8 mouse cellular contexts compared by ENCODE assay signal in genomic region chr16:4682628-4683179, GRCm38 (mm10). TPM values are rescaled to one million over a fixed set of nuclear protein-coding genes. Genes with fewer than 3 reads are reported as not detected.
DNase-seq lines count a peak whose midpoint lies in the region; ATAC-seq and TF ChIP-seq lines count a peak whose summit lies in the region.
"Had no signal": no experiment of that assay in that cellular context is flagged by ENCODE, and none has a peak within 500 bp of the region (broad histone marks: within the 10 kb centered on the region; RNA-seq: fewer than 3 reads in every experiment).

No protein-coding gene starts in this region.

- no peak overlapping the region for H3K27ac ChIP-seq in lung, embryonic 14.5 days (ENCODE audit: low read depth)
- peak overlapping the region; percentile 98 for H3K27ac ChIP-seq in embryonic fibroblast, embryonic 13.5 days (ENCODE audit: insufficient read depth, low read length)
- H3K27ac ChIP-seq in limb, embryonic 13.5 days = peak overlapping the region; percentile 76
- H3K27ac ChIP-seq in stomach, embryonic 14.5 days (ENCODE audit: low read length) = no peak overlapping the region

- peak; percentile 13; the same call in 1 of the 2 replicates for TF ChIP-seq POLR2A in embryonic fibroblast, embryonic 13.5 days (IDR thresholded peaks at IDR 0.05; ENCODE audit: low read depth, low read length)

- 0 out of 2 replicates have a peak overlapping the region, but pooled peaks have one; percentile 95 for H3K4me3 ChIP-seq in lung, embryonic 14.5 days (ENCODE audit: low read depth, low read length)
- peak overlapping the region; percentile 94 for H3K4me3 ChIP-seq in embryonic fibroblast, embryonic 13.5 days (ENCODE audit: insufficient read depth, low read length)
- H3K4me3 ChIP-seq in limb, embryonic 13.5 days = peak overlapping the region; percentile 91; the same call in 1 of the 2 replicates
- H3K4me3 ChIP-seq in stomach, embryonic 14.5 days (ENCODE audit: low read depth, low read length) = no peak overlapping the region

- peaks cover 9% of the 10 kb centered on the region for H3K36me3 ChIP-seq in lung, embryonic 14.5 days (ENCODE audit: insufficient read depth)
- H3K36me3 ChIP-seq in limb, embryonic 13.5 days = peaks cover 10% of the 10 kb centered on the region
- H3K36me3 ChIP-seq in stomach, embryonic 14.5 days (ENCODE audit: control insufficient read depth, insufficient read depth, low read length) = peaks cover 9% of the 10 kb centered on the region

- ATAC-seq in lung, embryonic 14.5 days (ENCODE audit: insufficient read depth) = no peak
- no peak for ATAC-seq in limb, embryonic 13.5 days (ENCODE audit: low FRiP score, low read depth)
- no peak for ATAC-seq in stomach, embryonic 14.5 days (ENCODE audit: insufficient number of reproducible peaks, insufficient read depth, low FRiP score, low read depth)

- 72% methylated on average over 4 of the region's 4 CpGs for WGBS in lung, embryonic 14.5 days
- 75% methylated on average over 4 of the region's 4 CpGs for WGBS in limb, embryonic 13.5 days
- 77% methylated on average over 4 of the region's 4 CpGs for WGBS in stomach, embryonic 14.5 days

- TF ChIP-seq CTCF in lung, embryonic 14.5 days (IDR thresholded peaks at IDR 0.05; ENCODE audit: low read depth) = no peak
- no peak for TF ChIP-seq CTCF in embryonic fibroblast, embryonic 13.5 days (IDR thresholded peaks at IDR 0.05; ENCODE audit: borderline replicate concordance, insufficient read depth, low read length)

- peaks cover 6% of the 10 kb centered on the region; the same call in 1 of the 2 replicates for H3K4me1 ChIP-seq in lung, embryonic 14.5 days (ENCODE audit: insufficient read depth)
- peaks cover 11% of the 10 kb centered on the region for H3K4me1 ChIP-seq in embryonic fibroblast, embryonic 13.5 days (ENCODE audit: control insufficient read depth, insufficient read depth, low read length)
- peaks cover 33% of the 10 kb centered on the region for H3K4me1 ChIP-seq in limb, embryonic 13.5 days
- H3K4me1 ChIP-seq in stomach, embryonic 14.5 days (ENCODE audit: control insufficient read depth, insufficient read depth, low read length) = peaks cover 9% of the 10 kb centered on the region; the same call in 1 of the 2 replicates

- no peak for DNase-seq in lung, embryonic 14.5 days
- no peak for DNase-seq in lung, postnatal 4 days
- no peak for DNase-seq in layer of hippocampus, postnatal 10 days (ENCODE audit: low spot score in 2 of 2)
- DNase-seq in retina, postnatal 1 day = no peak
- DNase-seq: right cerebral cortex, adult 18-20 months had no signal

- H3K9me3 ChIP-seq in lung, embryonic 14.5 days (ENCODE audit: low read depth, low read length) = no peaks in the 10 kb centered on the region
- H3K9me3 ChIP-seq in limb, embryonic 13.5 days = no peaks in the 10 kb centered on the region
- H3K9me3 ChIP-seq in stomach, embryonic 14.5 days (ENCODE audit: control insufficient read depth, low read depth, low read length) = no peaks in the 10 kb centered on the region

- no peaks in the 10 kb centered on the region for H3K27me3 ChIP-seq in lung, embryonic 14.5 days (ENCODE audit: insufficient read depth, low read length)
- H3K27me3 ChIP-seq in limb, embryonic 13.5 days = no peaks in the 10 kb centered on the region
- no peaks in the 10 kb centered on the region for H3K27me3 ChIP-seq in stomach, embryonic 14.5 days (ENCODE audit: control insufficient read depth, insufficient read depth, low read length)

- peak overlapping the region; percentile 94 for H3K4me2 ChIP-seq in lung, embryonic 14.5 days
- peak overlapping the region; percentile 98 for H3K4me2 ChIP-seq in limb, embryonic 13.5 days (replicated peaks)
- peak overlapping the region; percentile 97 for H3K4me2 ChIP-seq in stomach, embryonic 14.5 days (replicated peaks; ENCODE audit: low read depth, low read length)

- no peak overlapping the region for H3K9ac ChIP-seq in lung, embryonic 14.5 days
- H3K9ac ChIP-seq in limb, embryonic 13.5 days = no peak overlapping the region
- H3K9ac ChIP-seq in stomach, embryonic 14.5 days (replicated peaks; ENCODE audit: low read depth, low read length) = no peak overlapping the region

RNA-seq across cellular contexts. Expression of gene Coro7, which starts 3.1 kb away (rescaled TPM):
- polyA plus RNA-seq in lung, embryonic 14.5 days (2014; fragmentation: Nextera tagmentation; extraction: Ambion mirVana) = 13.1 and 15.1 TPM in 2 replicates
- polyA plus RNA-seq in embryonic fibroblast, embryonic 13.5 days (2011; ENCODE audit: insufficient read length, low read depth, missing spikeins) = 17.7 and 23.3 TPM in 2 replicates
- polyA plus RNA-seq in limb, embryonic 13.5 days (2015; fragmentation: Nextera tagmentation; extraction: Ambion mirVana) = 19.6 and 20.8 TPM in 2 replicates
- polyA plus RNA-seq in stomach, embryonic 14.5 days (2014; fragmentation: Nextera tagmentation; extraction: Ambion mirVana) = 15.0 and 16.6 TPM in 2 replicates
- total RNA-seq in layer of hippocampus, postnatal 10 days (2021) = 100 to 1,000 TPM in 1 of 2 experiments, 10 to 100 TPM in 1; 93.5 to 116 TPM

RNA-seq across cellular contexts. Expression of gene Nmral1, which starts 36.5 kb away (rescaled TPM):
- polyA plus RNA-seq in lung, embryonic 14.5 days (2014; fragmentation: Nextera tagmentation; extraction: Ambion mirVana) = 93.7 and 102 TPM in 2 replicates
- polyA plus RNA-seq in embryonic fibroblast, embryonic 13.5 days (2011; ENCODE audit: insufficient read length, low read depth, missing spikeins) = 9.7 and 14.8 TPM in 2 replicates
- polyA plus RNA-seq in limb, embryonic 13.5 days (2015; fragmentation: Nextera tagmentation; extraction: Ambion mirVana) = 113 and 118 TPM in 2 replicates
- 69.7 and 70.6 TPM in 2 replicates for polyA plus RNA-seq in stomach, embryonic 14.5 days (2014; fragmentation: Nextera tagmentation; extraction: Ambion mirVana)
- total RNA-seq in layer of hippocampus, postnatal 10 days (2021) = 10 to 100 TPM; 12.8 to 15.0 TPM

RNA-seq across cellular contexts. Expression of gene Dnaja3, which starts 42.9 kb away (rescaled TPM):
- polyA plus RNA-seq in lung, embryonic 14.5 days (2014; fragmentation: Nextera tagmentation; extraction: Ambion mirVana) = 58.7 and 59.3 TPM in 2 replicates
- polyA plus RNA-seq in embryonic fibroblast, embryonic 13.5 days (2011; ENCODE audit: insufficient read length, low read depth, missing spikeins) = 39.7 and 47.6 TPM in 2 replicates
- polyA plus RNA-seq in limb, embryonic 13.5 days (2015; fragmentation: Nextera tagmentation; extraction: Ambion mirVana) = 56.6 and 60.0 TPM in 2 replicates
- polyA plus RNA-seq in stomach, embryonic 14.5 days (2014; fragmentation: Nextera tagmentation; extraction: Ambion mirVana) = 57.8 and 61.6 TPM in 2 replicates
- 10 to 100 TPM; 52.7 to 55.1 TPM for total RNA-seq in layer of hippocampus, postnatal 10 days (2021)

RNA-seq across cellular contexts. Expression of gene Vasn, which starts 43.0 kb away (rescaled TPM):
- 23.1 and 23.5 TPM in 2 replicates for polyA plus RNA-seq in lung, embryonic 14.5 days (2014; fragmentation: Nextera tagmentation; extraction: Ambion mirVana)
- 72.1 and 79.5 TPM in 2 replicates for polyA plus RNA-seq in embryonic fibroblast, embryonic 13.5 days (2011; ENCODE audit: insufficient read length, low read depth, missing spikeins)
- 35.6 and 35.9 TPM in 2 replicates for polyA plus RNA-seq in limb, embryonic 13.5 days (2015; fragmentation: Nextera tagmentation; extraction: Ambion mirVana)
- 17.5 and 20.4 TPM in 2 replicates for polyA plus RNA-seq in stomach, embryonic 14.5 days (2014; fragmentation: Nextera tagmentation; extraction: Ambion mirVana)
- total RNA-seq in layer of hippocampus, postnatal 10 days (2021) = 1 to 10 TPM; 5.1 to 5.7 TPM

RNA-seq across cellular contexts. Expression of gene Hmox2, which starts 43.5 kb away (rescaled TPM):
- polyA plus RNA-seq in lung, embryonic 14.5 days (2014; fragmentation: Nextera tagmentation; extraction: Ambion mirVana) = 104 and 109 TPM in 2 replicates
- polyA plus RNA-seq in embryonic fibroblast, embryonic 13.5 days (2011; ENCODE audit: insufficient read length, low read depth, missing spikeins) = 47.7 and 50.0 TPM in 2 replicates
- polyA plus RNA-seq in limb, embryonic 13.5 days (2015; fragmentation: Nextera tagmentation; extraction: Ambion mirVana) = 112 and 116 TPM in 2 replicates
- 96.9 and 105 TPM in 2 replicates for polyA plus RNA-seq in stomach, embryonic 14.5 days (2014; fragmentation: Nextera tagmentation; extraction: Ambion mirVana)
- total RNA-seq in layer of hippocampus, postnatal 10 days (2021) = 10 to 100 TPM; 74.1 to 74.5 TPM

Comparison
In these comparisons a context has a peak if more than half of its experiments do, and no peak if none do; other contexts are left out.
1. H3K27ac ChIP-seq: peak in embryonic fibroblast, embryonic 13.5 days (single experiment) and limb, embryonic 13.5 days (single experiment); none in lung, embryonic 14.5 days (single experiment) and stomach, embryonic 14.5 days (single experiment).
2. Peak in every context shown above with its lines, with median percentiles within 50 percentile points of each other: H3K4me2 ChIP-seq.